ENCODE assay signal across 8 mouse cellular contexts in the genomic region with DNA sequence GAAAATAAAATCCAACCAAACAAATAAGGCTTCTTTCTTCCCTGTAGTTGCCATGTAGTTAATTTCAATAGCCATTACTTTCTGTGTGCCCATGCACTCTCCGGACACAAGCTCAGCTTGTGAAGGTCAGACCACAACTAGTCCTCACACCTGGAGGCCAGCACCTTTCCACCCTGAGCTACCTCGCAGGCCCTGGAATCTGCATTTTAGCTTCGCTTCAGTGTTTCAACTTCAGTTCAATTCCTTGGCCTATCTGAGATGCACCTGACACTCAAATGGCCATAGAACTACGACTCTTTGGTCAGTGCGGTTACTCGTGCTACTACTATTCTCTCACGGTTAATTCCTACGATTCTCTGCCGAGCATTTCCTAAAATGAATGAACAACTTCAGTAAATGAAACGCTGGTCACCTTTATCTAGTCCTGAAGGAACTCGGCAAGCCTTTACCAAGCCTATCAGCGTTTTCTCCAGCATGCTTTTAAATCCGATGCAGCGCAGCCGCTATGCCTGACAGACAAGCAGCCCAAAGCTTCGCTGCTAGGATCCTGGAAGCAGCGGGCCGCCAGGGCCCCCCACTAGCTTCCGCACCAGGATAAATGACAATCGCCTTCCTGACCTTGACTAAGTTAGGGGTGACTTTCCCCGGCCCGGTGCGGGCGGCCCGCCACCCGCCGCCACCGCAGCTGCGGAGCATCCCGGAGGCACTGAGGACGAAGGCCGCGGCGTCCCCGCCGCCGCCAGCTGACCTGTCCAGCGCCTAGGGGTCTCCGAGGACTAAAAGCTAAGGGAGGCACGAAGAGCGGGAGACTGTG. TPM values are rescaled to one million over a fixed set of nuclear protein-coding genes. Genes with fewer than 3 reads are reported as not detected.
DNase-seq lines count a peak whose midpoint lies in the region; ATAC-seq and TF ChIP-seq lines count a peak whose summit lies in the region.

No protein-coding gene starts in this region.

- H3K4me2 ChIP-seq in heart, embryonic 14.5 days (ENCODE audit: low read length), result peak overlapping the region; percentile 80
- H3K4me2 ChIP-seq in neural tube, embryonic 15.5 days, result peak overlapping the region; percentile 89

- H3K9me3 ChIP-seq in heart, embryonic 14.5 days (ENCODE audit: control insufficient read depth, low read length), result no peaks in the 10 kb centered on the region
- no peaks in the 10 kb centered on the region for H3K9me3 ChIP-seq in neural tube, embryonic 15.5 days (replicated peaks)

- H3K36me3 ChIP-seq in heart, embryonic 14.5 days (ENCODE audit: control insufficient read depth, insufficient read depth, low read length), result 0 out of 2 replicates have a peak, but pooled peaks cover 3% of the 10 kb centered on the region
- no peaks in the 10 kb centered on the region for H3K36me3 ChIP-seq in neural tube, embryonic 15.5 days

- peak overlapping the region; percentile 91 for H3K4me3 ChIP-seq in lung, adult 2 months (replicated peaks; ENCODE audit: extremely low read depth, low read depth, low read length)
- H3K4me3 ChIP-seq in heart, embryonic 14.5 days (ENCODE audit: control insufficient read depth in 1 of 2, insufficient read depth in 1 of 2, low read depth in 1 of 2, low read length in 2 of 2), result peak overlapping the region; percentile 69 to 74
- peak overlapping the region; percentile 94 for H3K4me3 ChIP-seq in neural tube, embryonic 15.5 days (replicated peaks)

- peaks cover 7% of the 10 kb centered on the region for H3K4me1 ChIP-seq in lung, adult 2 months (ENCODE audit: control insufficient read depth, insufficient read depth, low read length)
- H3K4me1 ChIP-seq in heart, embryonic 14.5 days (ENCODE audit: control insufficient read depth in 2 of 2, insufficient read depth in 2 of 2, low read length in 2 of 2), result peaks cover 0 to 12% of the 10 kb centered on the region in 2 experiments; a peak in 3 of 4 replicates
- H3K4me1 ChIP-seq in neural tube, embryonic 15.5 days, result peaks cover 22% of the 10 kb centered on the region

- H3K27me3 ChIP-seq in heart, embryonic 14.5 days (ENCODE audit: control insufficient read depth, insufficient read depth, low read length), result no peaks in the 10 kb centered on the region
- no peaks in the 10 kb centered on the region for H3K27me3 ChIP-seq in neural tube, embryonic 15.5 days (replicated peaks)

- DNase-seq in lung, adult 2 months, result peak; percentile 80
- DNase-seq in lung, postnatal 10 days, result no peak
- peak; percentile 52 for DNase-seq in brain, adult 2 months (ENCODE audit: low read depth, low spot score)
- peak; percentile 57 for DNase-seq in liver
- DNase-seq in layer of hippocampus, adult 9-11 months, result no peak
- DNase-seq in thymus, adult 18-20 months, result no peak

- H3K9ac ChIP-seq in heart, embryonic 14.5 days (ENCODE audit: low read length), result peak overlapping the region; percentile 92
- peak overlapping the region; percentile 97 for H3K9ac ChIP-seq in neural tube, embryonic 15.5 days (replicated peaks)

- no peak for TF ChIP-seq CTCF in lung, adult 2 months (IDR thresholded peaks at IDR 0.05; ENCODE audit: insufficient read depth, low read length)

- ATAC-seq in heart, embryonic 14.5 days (ENCODE audit: insufficient number of reproducible peaks, insufficient read depth, low FRiP score, low read depth), result peak; percentile 73
- ATAC-seq in neural tube, embryonic 15.5 days (ENCODE audit: low FRiP score), result no peak

- TF ChIP-seq POLR2A in lung, adult 2 months (IDR thresholded peaks at IDR 0.05; ENCODE audit: borderline replicate concordance, extremely low read depth, low read depth, low read length), result no peak

- H3K27ac ChIP-seq in heart, embryonic 14.5 days (replicated peaks in 1 of 2; ENCODE audit: control insufficient read depth in 1 of 2, insufficient read depth in 1 of 2, low read depth in 2 of 2, low read length in 2 of 2), result peak overlapping the region; percentile 85 to 92
- peak overlapping the region; percentile 97 for H3K27ac ChIP-seq in neural tube, embryonic 15.5 days (replicated peaks)

- under 1% methylated on average over 41 of the region's 41 CpGs for WGBS in lung, adult 2 months
- under 1% methylated on average over 41 of the region's 41 CpGs for WGBS in heart, embryonic 14.5 days
- WGBS in neural tube, embryonic 15.5 days, result under 1% methylated on average over 41 of the region's 41 CpGs

RNA-seq across cellular contexts. Expression of a gene that starts 0.6 kb away (rescaled TPM):
- 25.5 and 31.0 TPM in 2 replicates for polyA plus RNA-seq in lung, adult 2 months (2012; rRNA removed)
- polyA plus RNA-seq in heart, embryonic 14.5 days (2014; fragmentation: Nextera tagmentation; extraction: Ambion mirVana), result 713 and 726 TPM in 2 replicates
- 419 and 432 TPM in 2 replicates for polyA plus RNA-seq in neural tube, embryonic 15.5 days (2015; fragmentation: Nextera tagmentation; extraction: Ambion mirVana)

RNA-seq across cellular contexts. Expression of a gene that starts 10.6 kb away (rescaled TPM):
- 39.5 and 42.6 TPM in 2 replicates for polyA plus RNA-seq in lung, adult 2 months (2012; rRNA removed)
- 25.6 and 28.4 TPM in 2 replicates for polyA plus RNA-seq in heart, embryonic 14.5 days (2014; fragmentation: Nextera tagmentation; extraction: Ambion mirVana)
- 46.8 and 48.4 TPM in 2 replicates for polyA plus RNA-seq in neural tube, embryonic 15.5 days (2015; fragmentation: Nextera tagmentation; extraction: Ambion mirVana)

RNA-seq across cellular contexts. Expression of a gene that starts 22.5 kb away (rescaled TPM):
- 3.0 and 4.4 TPM in 2 replicates for polyA plus RNA-seq in lung, adult 2 months (2012; rRNA removed)
- polyA plus RNA-seq in heart, embryonic 14.5 days (2014; fragmentation: Nextera tagmentation; extraction: Ambion mirVana), result 8.7 and 11.1 TPM in 2 replicates
- polyA plus RNA-seq in neural tube, embryonic 15.5 days (2015; fragmentation: Nextera tagmentation; extraction: Ambion mirVana), result 6.1 and 7.5 TPM in 2 replicates

RNA-seq across cellular contexts. Expression of a gene that starts 23.9 kb away (rescaled TPM):
- polyA plus RNA-seq in lung, adult 2 months (2012; rRNA removed), result 5.3 and 5.4 TPM in 2 replicates
- 18.4 and 22.0 TPM in 2 replicates for polyA plus RNA-seq in heart, embryonic 14.5 days (2014; fragmentation: Nextera tagmentation; extraction: Ambion mirVana)
- polyA plus RNA-seq in neural tube, embryonic 15.5 days (2015; fragmentation: Nextera tagmentation; extraction: Ambion mirVana), result 145 and 169 TPM in 2 replicates

Comparison
In these comparisons a context has a peak if more than half of its experiments do, and no peak if none do; other contexts are left out.
1. DNase-seq: peak in lung, adult 2 months (single experiment), brain, adult 2 months (single experiment) and liver (single experiment); none in lung, postnatal 10 days (single experiment), layer of hippocampus, adult 9-11 months (single experiment) and thymus, adult 18-20 months (0 of 2).
2. RNA of a gene that starts 0.6 kb away (polyA plus RNA-seq): 713 to 726 TPM in heart, embryonic 14.5 days and 419 to 432 TPM in neural tube, embryonic 15.5 days; 25.5 to 31.0 TPM in lung, adult 2 months; every median in the first group is over 10 times any median in the second.
3. Peak in every context shown above with its lines, with median percentiles within 50 percentile points of each other: H3K4me3 ChIP-seq.